Mouse (Mus musculus): Measurements from ENCODE around the gene Smyd3. TPM values are rescaled to one million over a fixed set of nuclear protein-coding genes. Genes with fewer than 3 reads are reported as not detected.

Gene Smyd3
- total and polyA plus RNA-seq, 2 experiments, result 1.4 to 7.0 TPM

GRCm38 (mm10) chr1:179087033-179087998, 430.5 kb downstream of the Smyd3 start:
- Histone ChIP-seq H3K27ac (replicated peaks; ENCODE audit: insufficient read depth, low read depth, low read length) (no peak overlapping the region), H3K4me1 (ENCODE audit: control insufficient read depth, insufficient read depth, low read length) (no peaks in the 10 kb centered on the region; the same call in 1 of the 2 replicates), H3K27me3 (ENCODE audit: control insufficient read depth, insufficient read depth, low read length) (no peaks in the 10 kb centered on the region), H3K36me3 (ENCODE audit: control insufficient read depth, insufficient read depth, low read length) (no peaks in the 10 kb centered on the region), H3K79me2 (ENCODE audit: control insufficient read depth, insufficient read depth, low read length) (no peaks in the 10 kb centered on the region), H3K4me3 (ENCODE audit: insufficient read depth, low read depth, low read length) (no peak overlapping the region), H3K9ac (ENCODE audit: low read depth, low read length) (no peak overlapping the region)
- TF ChIP-seq POLR2A (IDR thresholded peaks at IDR 0.05; ENCODE audit: extremely low read depth, insufficient read depth, low read length) (no peak), CTCF (IDR thresholded peaks at IDR 0.05; ENCODE audit: low read depth, low read length) (no peak)
- 57% methylated on average over 6 of the region's 6 CpGs for WGBS
- peak; percentile 21 for DNase-seq (ENCODE audit: extremely low read depth, low read depth, low spot score)

DNA sequence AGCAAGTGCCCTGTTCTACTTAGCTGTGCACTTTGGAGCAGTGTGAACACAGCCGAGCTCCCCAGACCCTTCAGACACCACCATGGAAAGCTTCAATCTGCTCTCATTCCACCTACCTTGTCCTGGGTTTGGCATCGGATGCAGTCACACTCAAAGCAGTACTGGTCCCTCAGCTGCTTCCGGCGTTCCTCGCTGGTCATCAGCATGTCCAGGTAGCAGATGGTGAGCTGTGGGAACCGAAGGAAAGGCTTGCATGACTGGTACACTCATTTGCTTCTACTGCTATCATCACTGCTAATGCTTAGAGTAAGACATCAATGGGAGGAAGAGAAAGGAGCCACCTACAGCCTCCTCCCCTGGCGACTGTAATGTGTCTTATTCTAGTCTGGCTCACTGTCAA, 431.6 kb downstream of the Smyd3 start:
- Histone ChIP-seq H3K4me1 (ENCODE audit: control insufficient read depth, insufficient read depth, low read length) (no peaks in the 10 kb centered on the region; the same call in 1 of the 2 replicates), H3K4me3 (ENCODE audit: insufficient read depth, low read depth, low read length) (no peak overlapping the region), H3K79me2 (ENCODE audit: control insufficient read depth, insufficient read depth, low read length) (no peaks in the 10 kb centered on the region), H3K27me3 (ENCODE audit: control insufficient read depth, insufficient read depth, low read length) (no peaks in the 10 kb centered on the region), H3K9ac (ENCODE audit: low read depth, low read length) (no peak overlapping the region), H3K36me3 (ENCODE audit: control insufficient read depth, insufficient read depth, low read length) (no peaks in the 10 kb centered on the region), H3K27ac (replicated peaks; ENCODE audit: insufficient read depth, low read depth, low read length) (no peak overlapping the region)
- WGBS, result 96% methylated on average over 7 of the region's 7 CpGs
- TF ChIP-seq POLR2A (IDR thresholded peaks at IDR 0.05; ENCODE audit: extremely low read depth, insufficient read depth, low read length), result no peak
- TF ChIP-seq CTCF (IDR thresholded peaks at IDR 0.05; ENCODE audit: low read depth, low read length), result no peak
- DNase-seq (ENCODE audit: extremely low read depth, low read depth, low spot score), result no peak

- DNase-seq (ENCODE audit: extremely low read depth, low read depth, low spot score), result no peak
- Histone ChIP-seq H3K27me3 (ENCODE audit: control insufficient read depth, insufficient read depth, low read length) (no peaks in the 10 kb centered on the region), H3K9ac (ENCODE audit: low read depth, low read length) (no peak overlapping the region), H3K36me3 (ENCODE audit: control insufficient read depth, insufficient read depth, low read length) (no peaks in the 10 kb centered on the region), H3K27ac (replicated peaks; ENCODE audit: insufficient read depth, low read depth, low read length) (no peak overlapping the region), H3K4me1 (ENCODE audit: control insufficient read depth, insufficient read depth, low read length) (no peaks in the 10 kb centered on the region; the same call in 1 of the 2 replicates), H3K4me3 (ENCODE audit: insufficient read depth, low read depth, low read length) (no peak overlapping the region), H3K79me2 (ENCODE audit: control insufficient read depth, insufficient read depth, low read length) (no peaks in the 10 kb centered on the region)
- TF ChIP-seq POLR2A (IDR thresholded peaks at IDR 0.05; ENCODE audit: extremely low read depth, insufficient read depth, low read length), result no peak
- TF ChIP-seq CTCF (IDR thresholded peaks at IDR 0.05; ENCODE audit: low read depth, low read length), result no peak
- 55% methylated on average over 5 of the region's 5 CpGs for WGBS
These were observed 434.7 kb downstream of the Smyd3 start for GRCm38 (mm10) chr1:179083098-179083497.

DNA sequence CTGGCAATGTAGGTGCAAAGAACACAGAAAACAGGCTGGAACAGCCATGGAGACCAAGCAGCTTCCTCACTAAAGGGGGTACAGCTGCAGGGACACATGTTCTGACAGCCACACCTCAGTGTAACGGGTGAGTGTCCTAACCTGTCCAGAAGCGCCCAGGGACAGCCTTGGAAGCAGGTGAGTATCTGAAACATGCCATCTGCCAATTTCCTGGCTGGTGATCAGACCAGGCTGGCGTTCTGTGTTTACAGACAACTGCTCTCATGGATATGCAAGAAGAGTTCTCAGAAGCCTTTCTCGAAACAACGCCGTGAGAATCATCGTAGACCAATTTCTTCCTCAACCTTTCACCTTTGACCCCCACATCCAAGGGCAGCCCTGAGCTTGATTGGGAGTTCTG, 444.0 kb downstream of the Smyd3 start:
- H3K79me2 ChIP-seq (ENCODE audit: control insufficient read depth, insufficient read depth, low read length), result no peaks in the 10 kb centered on the region
- no peak for DNase-seq (ENCODE audit: extremely low read depth, low read depth, low spot score)
- no peak for TF ChIP-seq CTCF (IDR thresholded peaks at IDR 0.05; ENCODE audit: low read depth, low read length)
- no peak for TF ChIP-seq POLR2A (IDR thresholded peaks at IDR 0.05; ENCODE audit: extremely low read depth, insufficient read depth, low read length)
- H3K27ac ChIP-seq (replicated peaks; ENCODE audit: insufficient read depth, low read depth, low read length), result no peak overlapping the region
- 95% methylated on average over 7 of the region's 7 CpGs for WGBS
- no peaks in the 10 kb centered on the region for H3K27me3 ChIP-seq (ENCODE audit: control insufficient read depth, insufficient read depth, low read length)
- no peak overlapping the region for H3K9ac ChIP-seq (ENCODE audit: low read depth, low read length)
- H3K4me3 ChIP-seq (ENCODE audit: insufficient read depth, low read depth, low read length), result no peak overlapping the region
- H3K4me1 ChIP-seq (ENCODE audit: control insufficient read depth, insufficient read depth, low read length), result no peaks in the 10 kb centered on the region
- H3K36me3 ChIP-seq (ENCODE audit: control insufficient read depth, insufficient read depth, low read length), result no peaks in the 10 kb centered on the region

- no peak for DNase-seq (ENCODE audit: extremely low read depth, low read depth, low spot score)
- TF ChIP-seq POLR2A (IDR thresholded peaks at IDR 0.05; ENCODE audit: extremely low read depth, insufficient read depth, low read length), result no peak
- no peak for TF ChIP-seq CTCF (IDR thresholded peaks at IDR 0.05; ENCODE audit: low read depth, low read length)
- no peaks in the 10 kb centered on the region for H3K79me2 ChIP-seq (ENCODE audit: control insufficient read depth, insufficient read depth, low read length)
- 90% methylated on average over 11 of the region's 11 CpGs for WGBS
- no peak overlapping the region for H3K27ac ChIP-seq (replicated peaks; ENCODE audit: insufficient read depth, low read depth, low read length)
- no peaks in the 10 kb centered on the region for H3K27me3 ChIP-seq (ENCODE audit: control insufficient read depth, insufficient read depth, low read length)
- no peaks in the 10 kb centered on the region for H3K4me1 ChIP-seq (ENCODE audit: control insufficient read depth, insufficient read depth, low read length)
- H3K4me3 ChIP-seq (ENCODE audit: insufficient read depth, low read depth, low read length), result no peak overlapping the region
- H3K9ac ChIP-seq (ENCODE audit: low read depth, low read length), result no peak overlapping the region
- no peaks in the 10 kb centered on the region for H3K36me3 ChIP-seq (ENCODE audit: control insufficient read depth, insufficient read depth, low read length)
These were observed 444.7 kb downstream of the Smyd3 start for GRCm38 (mm10) chr1:179072935-179073654.

Data from liver, adult 2 months (tissue).